Mouse (Mus musculus): ENCODE data around the gene Clk3. TPM values are rescaled to one million over a fixed set of nuclear protein-coding genes. Genes with fewer than 3 reads are reported as not detected.
"Not testable (repeated sequence)": the region's sequence is repeated elsewhere in the genome, so short reads cannot be mapped to it uniquely, and the experiment has no call there.

Clk3 gene
- polyA plus RNA-seq, 1 experiment from 2014 or later = 68.7 TPM

GRCm38 (mm10) chr9:57723315-57723715 is 42.3 kb downstream of the Clk3 start:
- H3K9ac ChIP-seq (replicated peaks; ENCODE audit: low read length) = no peak overlapping the region
- H3K4me3 ChIP-seq (replicated peaks; ENCODE audit: low read depth, low read length) = no peak overlapping the region
- ATAC-seq (ENCODE audit: low FRiP score, low TSS enrichment) = no peak
- no peaks in the 10 kb centered on the region for H3K27me3 ChIP-seq (ENCODE audit: control insufficient read depth, insufficient read depth, low read length)
- no peaks in the 10 kb centered on the region for H3K4me1 ChIP-seq (ENCODE audit: control insufficient read depth, insufficient read depth, low read length)
- no peak overlapping the region for H3K27ac ChIP-seq (replicated peaks; ENCODE audit: low read depth, low read length)
- peak; percentile 36 for DNase-seq
- H3K36me3 ChIP-seq (ENCODE audit: control insufficient read depth, insufficient read depth, low read length) = peaks cover 53% of the 10 kb centered on the region
- no peaks in the 10 kb centered on the region for H3K9me3 ChIP-seq (ENCODE audit: control insufficient read depth, low read length)
- no peak overlapping the region for H3K4me2 ChIP-seq (ENCODE audit: low read length)
- WGBS = 84% methylated on average over 5 of the region's 5 CpGs

- no peaks in the 10 kb centered on the region for H3K9me3 ChIP-seq (ENCODE audit: control insufficient read depth, low read length)
- DNase-seq (no peak), ATAC-seq (ENCODE audit: low FRiP score, low TSS enrichment) (no peak)
- no peak overlapping the region for H3K4me3 ChIP-seq (replicated peaks; ENCODE audit: low read depth, low read length)
- H3K27me3 ChIP-seq (ENCODE audit: control insufficient read depth, insufficient read depth, low read length) = no peaks in the 10 kb centered on the region
- H3K4me1 ChIP-seq (ENCODE audit: control insufficient read depth, insufficient read depth, low read length) = no peaks in the 10 kb centered on the region
- H3K27ac ChIP-seq (replicated peaks; ENCODE audit: low read depth, low read length) = no peak overlapping the region
- H3K4me2 ChIP-seq (ENCODE audit: low read length) = no peak overlapping the region
- H3K36me3 ChIP-seq (ENCODE audit: control insufficient read depth, insufficient read depth, low read length) = peaks cover 53% of the 10 kb centered on the region
- H3K9ac ChIP-seq (replicated peaks; ENCODE audit: low read length) = no peak overlapping the region
- 88% methylated on average over 1 of the region's 1 CpGs for WGBS
Observed at GRCm38 (mm10) chr9:57722371-57722770, 43.3 kb downstream of the Clk3 start.

- no peak overlapping the region for H3K27ac ChIP-seq (replicated peaks; ENCODE audit: low read depth, low read length)
- H3K4me3 ChIP-seq (replicated peaks; ENCODE audit: low read depth, low read length) = no peak overlapping the region
- no peak overlapping the region for H3K4me2 ChIP-seq (ENCODE audit: low read length)
- H3K4me1 ChIP-seq (ENCODE audit: control insufficient read depth, insufficient read depth, low read length) = no peaks in the 10 kb centered on the region
- peaks cover 54% of the 10 kb centered on the region for H3K36me3 ChIP-seq (ENCODE audit: control insufficient read depth, insufficient read depth, low read length)
- no peaks in the 10 kb centered on the region for H3K27me3 ChIP-seq (ENCODE audit: control insufficient read depth, insufficient read depth, low read length)
- ATAC-seq (ENCODE audit: low FRiP score, low TSS enrichment) (no peak), DNase-seq (no peak)
- no peak overlapping the region for H3K9ac ChIP-seq (replicated peaks; ENCODE audit: low read length)
- WGBS = 93% methylated on average over 3 of the region's 3 CpGs
- H3K9me3 ChIP-seq (ENCODE audit: control insufficient read depth, low read length) = no peaks in the 10 kb centered on the region
Observed at GRCm38 (mm10) chr9:57720736-57721135, 44.9 kb downstream of the Clk3 start.

- 91% methylated on average over 7 of the region's 7 CpGs for WGBS
Observed at GRCm38 (mm10) chr9:57718408-57718807, 47.3 kb downstream of the Clk3 start.

GRCm38 (mm10) chr9:57712194-57712593 is 53.5 kb downstream of the Clk3 start:
- H3K36me3 ChIP-seq (ENCODE audit: control insufficient read depth, insufficient read depth, low read length) = peaks cover 46% of the 10 kb centered on the region
- no peak overlapping the region for H3K4me2 ChIP-seq (ENCODE audit: low read length)
- 77% methylated on average over 2 of the region's 2 CpGs for whole genome bisulfite sequencing
- H3K4me1 ChIP-seq (ENCODE audit: control insufficient read depth, insufficient read depth, low read length) = peaks cover 10% of the 10 kb centered on the region
- H3K27ac ChIP-seq (replicated peaks; ENCODE audit: low read depth, low read length) = no peak overlapping the region
- H3K27me3 ChIP-seq (ENCODE audit: control insufficient read depth, insufficient read depth, low read length) = no peaks in the 10 kb centered on the region
- no peaks in the 10 kb centered on the region for H3K9me3 ChIP-seq (ENCODE audit: control insufficient read depth, low read length)
- H3K9ac ChIP-seq (replicated peaks; ENCODE audit: low read length) = no peak overlapping the region
- H3K4me3 ChIP-seq (replicated peaks; ENCODE audit: low read depth, low read length) = no peak overlapping the region
- ATAC-seq (ENCODE audit: low FRiP score, low TSS enrichment) (no peak), DNase-seq (no peak)

More at GRCm38 (mm10) chr9:57718408-57718807, 47.3 kb downstream of the Clk3 start:
- no peak overlapping the region for H3K9ac ChIP-seq (replicated peaks; ENCODE audit: low read length)
- H3K36me3 ChIP-seq (ENCODE audit: control insufficient read depth, insufficient read depth, low read length) = peaks cover 74% of the 10 kb centered on the region
- ATAC-seq (ENCODE audit: low FRiP score, low TSS enrichment) = no peak
- no peak overlapping the region for H3K4me3 ChIP-seq (replicated peaks; ENCODE audit: low read depth, low read length)
- no peak overlapping the region for H3K4me2 ChIP-seq (ENCODE audit: low read length)
- no peaks in the 10 kb centered on the region for H3K9me3 ChIP-seq (ENCODE audit: control insufficient read depth, low read length)
- H3K4me1 ChIP-seq (ENCODE audit: control insufficient read depth, insufficient read depth, low read length) = no peaks in the 10 kb centered on the region
- H3K27me3 ChIP-seq (ENCODE audit: control insufficient read depth, insufficient read depth, low read length) = no peaks in the 10 kb centered on the region
- no peak for DNase-seq
- H3K27ac ChIP-seq (replicated peaks; ENCODE audit: low read depth, low read length) = no peak overlapping the region

- H3K9ac ChIP-seq (replicated peaks; ENCODE audit: low read length); H3K4me3 ChIP-seq (replicated peaks; ENCODE audit: low read depth, low read length); H3K4me2 ChIP-seq (ENCODE audit: low read length); H3K9me3 ChIP-seq (ENCODE audit: control insufficient read depth, low read length); ATAC-seq (ENCODE audit: low FRiP score, low TSS enrichment); DNase-seq; H3K27me3 ChIP-seq (ENCODE audit: control insufficient read depth, insufficient read depth, low read length); H3K27ac ChIP-seq (replicated peaks; ENCODE audit: low read depth, low read length): not testable (repeated sequence)
- peaks cover 26% of the 10 kb centered on the region for H3K36me3 ChIP-seq (ENCODE audit: control insufficient read depth, insufficient read depth, low read length)
- peaks cover 10% of the 10 kb centered on the region for H3K4me1 ChIP-seq (ENCODE audit: control insufficient read depth, insufficient read depth, low read length)
- WGBS = 91% methylated on average over 4 of the region's 5 CpGs
Observed at GRCm38 (mm10) chr9:57710214-57710613, 55.4 kb downstream of the Clk3 start.

GRCm38 (mm10) chr9:57708720-57709274 is 56.9 kb downstream of the Clk3 start:
- ATAC-seq (ENCODE audit: low FRiP score, low TSS enrichment) = peak; percentile 50; the same call in 1 of the 2 replicates
- peak overlapping the region; percentile 84 for H3K4me2 ChIP-seq (ENCODE audit: low read length)
- peak overlapping the region; percentile 90 for H3K9ac ChIP-seq (replicated peaks; ENCODE audit: low read length)
- H3K4me3 ChIP-seq (replicated peaks; ENCODE audit: low read depth, low read length) = peak overlapping the region; percentile 82
- WGBS = 4% methylated on average over 38 of the region's 39 CpGs
- H3K4me1 ChIP-seq (ENCODE audit: control insufficient read depth, insufficient read depth, low read length) = peaks cover 10% of the 10 kb centered on the region
- peaks cover 12% of the 10 kb centered on the region for H3K36me3 ChIP-seq (ENCODE audit: control insufficient read depth, insufficient read depth, low read length)
- H3K27me3 ChIP-seq (ENCODE audit: control insufficient read depth, insufficient read depth, low read length) = no peaks in the 10 kb centered on the region
- no peaks in the 10 kb centered on the region for H3K9me3 ChIP-seq (ENCODE audit: control insufficient read depth, low read length)
- peak; percentile 78 for DNase-seq
- peak overlapping the region; percentile 75 for H3K27ac ChIP-seq (replicated peaks; ENCODE audit: low read depth, low read length)

- H3K27me3 ChIP-seq (ENCODE audit: control insufficient read depth, insufficient read depth, low read length) = no peaks in the 10 kb centered on the region
- ATAC-seq (ENCODE audit: low FRiP score, low TSS enrichment) = peak; percentile 91
- H3K27ac ChIP-seq (replicated peaks; ENCODE audit: low read depth, low read length) = peak within 1 kb of the TSS; percentile 75
- H3K9me3 ChIP-seq (ENCODE audit: control insufficient read depth, low read length) = no peaks in the 10 kb centered on the region
- H3K36me3 ChIP-seq (ENCODE audit: control insufficient read depth, insufficient read depth, low read length) = peaks cover 8% of the 10 kb centered on the region
- peak within 1 kb of the TSS; percentile 82 for H3K4me3 ChIP-seq (replicated peaks; ENCODE audit: low read depth, low read length)
- H3K4me1 ChIP-seq (ENCODE audit: control insufficient read depth, insufficient read depth, low read length) = peaks cover 10% of the 10 kb centered on the region
- peak within 1 kb of the TSS; percentile 84 for H3K4me2 ChIP-seq (ENCODE audit: low read length)
- peak; percentile 94 for DNase-seq
- WGBS = under 1% methylated on average over 23 of the region's 23 CpGs
- peak within 1 kb of the TSS; percentile 90 for H3K9ac ChIP-seq (replicated peaks; ENCODE audit: low read length)
Observed at GRCm38 (mm10) chr9:57708068-57708719, 57.5 kb downstream of the Clk3 start, which contains the start of gene Edc3. Gene Edc3, plus strand, starts transcription at chr9:57708540.

GRCm38 (mm10) chr9:57706496-57706895 is 59.2 kb downstream of the Clk3 start:
- no peak for DNase-seq
- no peak overlapping the region for H3K4me2 ChIP-seq (ENCODE audit: low read length)
- no peaks in the 10 kb centered on the region for H3K27me3 ChIP-seq (ENCODE audit: control insufficient read depth, insufficient read depth, low read length)
- H3K36me3 ChIP-seq (ENCODE audit: control insufficient read depth, insufficient read depth, low read length) = no peaks in the 10 kb centered on the region
- no peak for ATAC-seq (ENCODE audit: low FRiP score, low TSS enrichment)
- H3K9me3 ChIP-seq (ENCODE audit: control insufficient read depth, low read length) = no peaks in the 10 kb centered on the region
- 89% methylated on average over 3 of the region's 3 CpGs for WGBS
- H3K27ac ChIP-seq (replicated peaks; ENCODE audit: low read depth, low read length) = no peak overlapping the region
- peaks cover 10% of the 10 kb centered on the region for H3K4me1 ChIP-seq (ENCODE audit: control insufficient read depth, insufficient read depth, low read length)
- no peak overlapping the region for H3K4me3 ChIP-seq (replicated peaks; ENCODE audit: low read depth, low read length)
- no peak overlapping the region for H3K9ac ChIP-seq (replicated peaks; ENCODE audit: low read length)

Data from midbrain, embryonic 14.5 days (tissue).